Mouse (Mus musculus) granulocyte monocyte progenitor cell, adult 5-6 weeks (primary cell): ENCODE measurements around the gene Flt4. TPM values are rescaled to one million over a fixed set of nuclear protein-coding genes. Genes with fewer than 3 reads are reported as not detected.

Source experiments
- ATAC-seq: replicated peaks from 2 replicates; pipeline ENCODE4 v1.8.0; 2016; ENCODE audit warnings: mild to moderate bottlenecking, moderate TSS enrichment, inconsistent platforms; ENCODE audit not compliant: poor library complexity, severe bottlenecking
- total RNA-seq, 2 experiments: library from RNA; stranded (forward) in 1 of 2; stranded (reverse) in 1 of 2; fragments of 200-712, 200-1000 nt in 1 of 2; fragments of >200 nt in 1 of 2; fragmentation: Nextera tagmentation in 1 of 2; gene quantifications; 2 replicates each; pipeline ENCODE4 v1.2.3; 2014 to 2017

The Flt4 gene
- total RNA-seq, 2 experiments from 2014 or later: 0.10 TPM; not detected in 1

GRCm38 (mm10) chr11:49695013-49695412 lies 86.0 kb downstream of the Flt4 start:
- ATAC-seq: no peak

GRCm38 (mm10) chr11:49695695-49696094 lies 86.6 kb downstream of the Flt4 start:
- no peak for ATAC-seq

GRCm38 (mm10) chr11:49696472-49696871 lies 87.4 kb downstream of the Flt4 start:
- ATAC-seq: no peak

- ATAC-seq: no peak
These were observed 88.7 kb downstream of the Flt4 start for GRCm38 (mm10) chr11:49697779-49698178.

- ATAC-seq: no peak
These were observed 90.0 kb downstream of the Flt4 start for GRCm38 (mm10) chr11:49699079-49699478.

- no peak for ATAC-seq
These were observed 93.0 kb downstream of the Flt4 start for GRCm38 (mm10) chr11:49702014-49702413.

Other genes with a start within 250 kb of the Flt4 start
- not detected in 2 replicates for gene Olfr1389, start 186.2 kb upstream of the Flt4 start, total RNA-seq (2014; fragmentation: Nextera tagmentation)
- gene Olfr1389, start 186.2 kb upstream of the Flt4 start, total RNA-seq (2017): not detected in 2 replicates
- gene Olfr1388, start 172.6 kb upstream of the Flt4 start, total RNA-seq (2014; fragmentation: Nextera tagmentation): not detected in 2 replicates
- gene Olfr1388, start 172.6 kb upstream of the Flt4 start, total RNA-seq (2017): 0.09 and 0.21 TPM in 2 replicates
- gene Olfr1387, start 153.9 kb upstream of the Flt4 start, total RNA-seq (2014; fragmentation: Nextera tagmentation): not detected in 2 replicates
- gene Olfr1387, start 153.9 kb upstream of the Flt4 start, total RNA-seq (2017): not detected in 2 replicates
- gene Olfr1386, start 144.2 kb upstream of the Flt4 start, total RNA-seq (2014; fragmentation: Nextera tagmentation): not detected in 2 replicates
- not detected in 2 replicates for gene Olfr1386, start 144.2 kb upstream of the Flt4 start, total RNA-seq (2017)
- gene Olfr1385, start 120.2 kb upstream of the Flt4 start, total RNA-seq (2014; fragmentation: Nextera tagmentation): not detected in 2 replicates
- gene Olfr1385, start 120.2 kb upstream of the Flt4 start, total RNA-seq (2017): not detected in 2 replicates
- gene Olfr1384, start 102.5 kb upstream of the Flt4 start, total RNA-seq (2014; fragmentation: Nextera tagmentation): not detected in 2 replicates
- not detected in 2 replicates for gene Olfr1384, start 102.5 kb upstream of the Flt4 start, total RNA-seq (2017)
- gene Olfr1383, start 89.6 kb upstream of the Flt4 start, total RNA-seq (2014; fragmentation: Nextera tagmentation): not detected in 2 replicates
- not detected in 2 replicates for gene Olfr1383, start 89.6 kb upstream of the Flt4 start, total RNA-seq (2017)
- gene Olfr1382, start 81.0 kb upstream of the Flt4 start, total RNA-seq (2014; fragmentation: Nextera tagmentation): not detected in 2 replicates
- gene Olfr1382, start 81.0 kb upstream of the Flt4 start, total RNA-seq (2017): not detected in 2 replicates
- not detected in 2 replicates for gene Olfr1381, start 65.8 kb upstream of the Flt4 start, total RNA-seq (2014; fragmentation: Nextera tagmentation)
- gene Olfr1381, start 65.8 kb upstream of the Flt4 start, total RNA-seq (2017): not detected in 2 replicates
- gene Olfr1380, start 52.4 kb upstream of the Flt4 start, total RNA-seq (2014; fragmentation: Nextera tagmentation): not detected in 2 replicates
- gene Olfr1380, start 52.4 kb upstream of the Flt4 start, total RNA-seq (2017): not detected in 2 replicates
- gene Scgb3a1, start 54.3 kb downstream of the Flt4 start, total RNA-seq (2014; fragmentation: Nextera tagmentation): 0.86 TPM in 1 of 2 replicates, not detected in the other
- not detected in 2 replicates for gene Scgb3a1, start 54.3 kb downstream of the Flt4 start, total RNA-seq (2017)
- 73.3 and 77.8 TPM in 2 replicates for gene Cnot6, start 103.5 kb downstream of the Flt4 start, total RNA-seq (2014; fragmentation: Nextera tagmentation)
- gene Cnot6, start 103.5 kb downstream of the Flt4 start, total RNA-seq (2017): 42.2 and 52.8 TPM in 2 replicates
- 0.21 and 0.58 TPM in 2 replicates for gene Gfpt2, start 184.9 kb downstream of the Flt4 start, total RNA-seq (2014; fragmentation: Nextera tagmentation)
- 0.13 TPM in 1 of 2 replicates, not detected in the other for gene Gfpt2, start 184.9 kb downstream of the Flt4 start, total RNA-seq (2017)
- gene Mapk9, start 237.5 kb downstream of the Flt4 start, total RNA-seq (2014; fragmentation: Nextera tagmentation): 26.6 and 41.7 TPM in 2 replicates
- gene Mapk9, start 237.5 kb downstream of the Flt4 start, total RNA-seq (2017): 32.9 and 41.9 TPM in 2 replicates